Mouse (Mus musculus) kidney, adult 2 months (tissue): ENCODE measurements around the gene Hs6st1.

Source experiments
- CTCF ChIP-seq: fragments of 200-500 bp; conservative IDR thresholded peaks from 2 replicates; pipeline ENCODE4 v1.5.1; 2011; ENCODE audit warnings: low read depth, mild to moderate bottlenecking, control low read depth, low read length, moderate library complexity, mixed read lengths; ENCODE audit not compliant: insufficient read depth, insufficient read length
- POLR2A ChIP-seq: fragments of 200-500 bp; IDR thresholded peaks from one replicate; pipeline ENCODE4 v1.6.1; 2011; ENCODE audit warnings: low read depth, low read length, control low read depth

GRCm38 (mm10) chr1:36085069-36085468 is 16.9 kb downstream of the Hs6st1 start:
- no peak for TF ChIP-seq CTCF
- TF ChIP-seq POLR2A = no peak
